Mouse (Mus musculus): Measurements from ENCODE around the gene Lamtor2. TPM values are rescaled to one million over a fixed set of nuclear protein-coding genes. Genes with fewer than 3 reads are reported as not detected.

The Lamtor2 gene
- total RNA-seq, 2 experiments from 2014 or later, result 103 to 106 TPM

DNA sequence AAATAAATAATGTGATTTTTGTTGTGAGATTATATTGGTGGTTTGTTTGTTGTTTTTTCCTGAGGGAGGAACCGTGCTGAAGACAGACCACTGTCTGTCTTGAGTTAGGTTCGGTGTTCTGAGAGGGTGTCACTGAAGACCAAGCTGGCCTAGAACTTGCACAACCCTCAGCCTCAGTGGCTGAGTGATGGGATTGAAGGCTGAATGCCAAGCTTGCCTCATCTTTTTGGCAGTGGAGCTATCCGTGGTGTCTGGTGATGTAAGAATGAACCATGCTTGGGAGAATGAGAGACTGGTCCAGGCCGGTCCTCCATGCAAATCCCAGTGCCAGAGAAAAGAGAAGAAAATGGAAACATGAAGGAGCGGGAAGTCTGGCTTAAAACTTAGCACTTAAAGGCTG, 16.8 kb upstream of the Lamtor2 start:
- intact Hi-C loops (cut with DNase I), result no loop called here
- no peak for DNase-seq (ENCODE audit: low spot score in 2 of 2)

DNA sequence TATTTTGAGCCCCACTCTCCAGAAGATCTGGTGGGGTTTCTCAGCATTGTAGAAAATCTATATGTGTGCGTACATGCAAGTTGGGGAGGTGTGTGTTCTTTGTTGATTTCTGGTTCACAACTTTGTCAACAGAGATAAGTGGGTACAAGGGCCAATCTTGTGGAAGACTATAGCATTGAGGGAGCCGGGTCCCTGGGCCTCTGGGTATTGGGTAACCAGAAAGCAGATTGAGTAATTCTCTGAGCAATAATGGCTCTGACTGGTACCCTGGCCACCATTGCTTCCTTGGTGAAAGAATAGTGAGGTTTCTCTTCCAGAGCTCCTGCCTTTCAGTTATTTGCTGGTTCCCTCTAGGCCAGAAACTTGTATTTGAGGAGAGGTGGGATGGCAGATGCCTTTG, 16.2 kb upstream of the Lamtor2 start:
- no peak for DNase-seq (ENCODE audit: low spot score in 2 of 2)
- intact Hi-C loops (cut with DNase I), result no loop called here

DNA sequence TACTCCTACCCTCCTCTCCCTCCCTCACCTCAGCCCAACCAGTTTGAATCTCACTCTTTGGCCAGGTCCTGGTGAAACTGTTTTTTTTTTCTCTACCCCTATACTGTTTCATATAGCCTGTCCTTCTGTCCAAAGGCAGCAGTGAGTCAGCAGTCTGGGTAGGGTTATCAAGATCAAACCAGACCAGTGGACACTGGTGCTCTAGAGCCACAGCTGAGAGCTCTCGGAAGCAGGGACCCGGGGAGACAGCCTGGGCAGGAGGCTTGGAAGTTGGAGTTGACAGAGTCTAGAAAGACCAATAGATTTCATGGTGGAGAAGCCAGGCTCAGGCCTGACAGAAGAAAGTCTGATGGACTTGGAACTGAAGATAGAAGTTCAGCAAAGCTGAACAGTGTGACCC, 15.7 kb upstream of the Lamtor2 start:
- intact Hi-C loops (cut with DNase I), result no loop called here
- no peak for DNase-seq (ENCODE audit: low spot score in 2 of 2)

GRCm38 (mm10) chr3:88567892-88568291, 15.0 kb upstream of the Lamtor2 start:
- no peak for DNase-seq (ENCODE audit: low spot score in 2 of 2)
- intact Hi-C loops (cut with DNase I), result no loop called here

- intact Hi-C loops (cut with DNase I), result no loop called here
- no peak for DNase-seq (ENCODE audit: low spot score in 2 of 2)
Observed at GRCm38 (mm10) chr3:88566536-88567061, 13.7 kb upstream of the Lamtor2 start.

DNA sequence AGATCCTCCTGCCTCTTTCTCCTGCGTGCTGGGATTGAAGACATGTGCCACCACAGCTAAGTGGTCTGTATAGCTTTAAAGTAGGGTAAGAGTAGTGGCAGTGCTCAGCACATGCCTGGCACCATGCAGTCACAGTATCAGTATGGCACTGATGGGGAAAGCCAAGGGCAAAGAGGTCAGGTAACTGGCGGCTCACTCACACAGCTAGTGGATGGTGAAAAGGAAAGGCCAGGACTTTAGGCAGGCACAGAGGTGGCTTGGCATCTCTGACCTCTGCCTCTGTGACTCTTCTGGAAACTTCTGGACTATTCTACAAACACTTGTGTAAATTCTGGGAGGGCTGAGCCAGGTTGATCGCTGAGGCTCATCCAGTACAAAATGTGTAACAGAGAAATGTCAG, 13.2 kb upstream of the Lamtor2 start:
- DNase-seq (ENCODE audit: low spot score in 2 of 2), result no peak
- intact Hi-C loops (cut with DNase I), result no loop called here

DNA sequence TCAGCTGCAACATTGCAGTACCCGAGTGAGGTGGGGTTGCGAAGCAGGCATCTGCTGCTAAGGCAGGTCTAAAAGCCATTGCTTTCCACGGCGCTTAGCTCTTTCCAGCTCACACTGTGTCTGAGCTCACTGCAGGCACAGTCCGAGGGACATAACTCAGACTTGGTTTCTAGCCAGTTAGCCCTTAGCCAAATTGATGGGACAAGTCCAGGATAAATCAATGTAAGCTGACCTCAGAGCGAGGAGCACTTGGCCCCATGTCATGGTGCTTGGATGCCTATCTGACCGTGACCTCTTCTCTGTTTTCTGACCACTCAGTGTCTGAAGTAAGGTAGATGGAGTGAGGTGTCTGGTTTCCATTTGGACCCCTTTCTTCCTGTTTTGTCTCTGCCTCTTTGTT, 11.1 kb upstream of the Lamtor2 start:
- intact Hi-C loops (cut with DNase I), result no loop called here
- DNase-seq (ENCODE audit: low spot score in 2 of 2), result no peak

GRCm38 (mm10) chr3:88563442-88563841, 10.6 kb upstream of the Lamtor2 start:
- no peak for DNase-seq (ENCODE audit: low spot score in 2 of 2)
- intact Hi-C loops (cut with DNase I), result no loop called here

- no peak for DNase-seq (ENCODE audit: low spot score in 2 of 2)
- intact Hi-C loops (cut with DNase I), result no loop called here
Observed at GRCm38 (mm10) chr3:88561989-88562388, 9.1 kb upstream of the Lamtor2 start.

DNA sequence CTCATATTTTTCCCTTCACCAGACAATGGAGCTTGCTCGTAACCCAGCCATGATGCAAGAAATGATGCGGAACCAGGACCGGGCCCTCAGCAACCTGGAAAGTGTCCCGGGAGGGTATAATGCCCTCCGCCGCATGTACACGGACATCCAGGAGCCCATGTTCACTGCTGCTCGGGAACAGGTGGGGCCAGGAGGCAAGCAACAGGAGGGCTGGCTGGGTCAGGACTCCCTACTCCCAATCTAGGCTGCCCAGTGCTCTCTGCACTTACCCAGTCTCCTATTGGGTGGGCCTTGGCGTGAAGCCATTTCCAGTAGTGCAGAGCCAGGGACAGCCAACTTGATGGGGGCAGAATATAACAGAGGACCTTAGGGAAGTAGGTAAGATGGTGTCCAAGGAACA, 6.7 kb upstream of the Lamtor2 start:
- intact Hi-C loops (cut with DNase I), result no loop called here
- no peak for DNase-seq (ENCODE audit: low spot score in 2 of 2)

DNA sequence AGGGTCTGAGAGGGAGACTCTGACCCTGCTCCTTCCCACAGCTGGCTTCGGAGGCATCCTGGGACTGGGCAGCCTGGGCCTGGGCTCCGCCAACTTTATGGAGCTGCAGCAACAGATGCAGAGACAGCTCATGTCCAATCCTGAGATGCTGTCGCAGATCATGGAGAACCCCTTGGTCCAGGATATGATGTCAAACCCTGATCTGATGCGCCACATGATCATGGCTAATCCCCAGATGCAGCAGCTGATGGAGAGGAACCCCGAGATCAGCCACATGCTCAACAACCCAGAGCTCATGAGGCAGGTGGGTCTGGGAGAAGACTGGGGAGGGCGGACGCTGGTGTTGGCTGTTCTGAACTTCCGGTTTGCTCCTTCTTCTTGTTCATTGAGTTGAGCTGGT, 3.7 kb upstream of the Lamtor2 start:
- intact Hi-C loops (cut with DNase I), result no loop called here

DNA sequence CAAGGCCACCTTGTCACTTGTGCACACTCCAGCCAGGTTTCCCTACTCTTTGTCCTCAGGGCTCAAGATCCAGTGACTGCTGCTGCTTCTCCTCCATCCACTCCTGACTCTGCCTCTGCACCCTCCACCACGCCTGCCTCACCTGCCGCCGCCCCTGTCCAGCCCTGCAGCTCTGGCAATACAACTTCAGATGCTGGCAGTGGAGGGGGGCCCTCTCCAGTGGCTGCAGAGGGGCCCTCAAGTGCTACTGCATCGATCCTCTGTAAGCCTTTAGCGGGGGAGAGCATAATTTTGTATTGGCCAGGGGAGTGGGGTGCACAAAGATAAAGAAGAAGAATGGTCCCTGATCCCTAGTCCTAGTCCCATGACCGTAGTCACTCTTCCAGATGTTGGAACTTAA, 2.9 kb upstream of the Lamtor2 start:
- DNase-seq (ENCODE audit: low spot score in 2 of 2), result no peak
- intact Hi-C loops (cut with DNase I), result no loop called here

More for the DNA sequence above, 3.7 kb upstream of the Lamtor2 start:
- DNase-seq (ENCODE audit: low spot score in 2 of 2), result no peak

GRCm38 (mm10) chr3:88555069-88555605, 2.3 kb upstream of the Lamtor2 start:
- intact Hi-C loops (cut with DNase I), result no loop called here
- DNase-seq (ENCODE audit: low spot score in 2 of 2), result no peak

DNA sequence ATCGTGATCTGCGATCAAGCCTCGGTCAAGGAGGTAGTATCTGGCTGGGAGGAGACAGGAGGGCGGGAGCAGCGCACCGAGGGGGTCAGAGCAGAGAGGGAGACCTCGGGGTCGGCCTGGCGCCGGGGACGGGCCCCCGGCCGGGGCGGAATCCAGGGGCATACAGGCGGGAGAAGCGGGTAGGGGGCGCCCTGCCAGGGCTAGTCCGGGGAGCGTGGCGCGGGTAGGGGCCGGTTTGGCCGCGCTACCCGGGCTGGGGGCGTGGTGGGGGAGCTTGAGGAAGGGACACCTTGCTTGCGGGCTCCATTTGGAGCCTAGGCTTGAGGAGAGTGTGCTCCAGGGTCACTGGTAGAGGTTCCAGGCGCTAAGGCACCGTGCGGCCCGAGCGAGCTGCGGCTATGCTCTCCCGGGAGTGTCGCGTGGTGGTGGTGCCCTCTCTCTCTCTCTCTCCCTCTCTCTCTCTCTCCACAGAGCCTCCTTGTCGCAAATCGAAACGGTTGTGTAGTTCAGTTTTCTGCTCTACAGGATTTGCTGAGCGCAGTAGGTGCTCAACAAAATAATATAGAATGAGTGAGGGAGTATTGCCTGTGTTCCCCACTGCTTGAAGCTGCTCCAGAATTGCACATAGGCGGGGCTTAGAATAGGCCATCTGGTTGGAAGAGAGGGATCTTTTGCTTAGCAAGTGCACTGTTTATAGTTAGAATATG, 1.2 kb upstream of the Lamtor2 start:
- intact Hi-C loops (cut with DNase I), result no loop called here
- peak in 1 of 2 experiments; percentile 47 for DNase-seq (ENCODE audit: low spot score in 2 of 2)

DNA sequence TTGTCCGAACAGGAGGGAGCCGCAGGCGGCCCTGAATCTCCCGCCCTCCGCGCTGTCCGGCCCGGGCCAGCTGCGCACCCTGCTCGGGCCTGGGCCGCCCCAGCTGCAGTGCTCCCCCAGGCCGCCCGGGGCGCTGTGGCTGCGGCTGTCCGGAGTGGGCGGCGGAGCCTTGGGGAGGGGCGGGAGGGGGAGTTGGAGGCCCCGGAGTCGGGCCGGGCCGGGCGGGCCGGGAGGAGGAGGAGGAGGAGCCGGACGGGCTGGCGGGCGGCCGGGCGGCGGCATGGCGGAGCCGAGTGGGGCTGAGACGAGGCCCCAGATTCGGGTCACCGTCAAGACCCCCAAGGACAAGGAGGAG, 628 bp upstream of the Lamtor2 start, which contains the start of gene Ubqln4:
Gene Ubqln4, plus strand, starts transcription at position 234 of the 355 bp plus-strand sequence.
- intact Hi-C loops (cut with DNase I), result no loop called here

GRCm38 (mm10) chr3:88552082-88552645, 710 bp downstream of the Lamtor2 start:
- intact Hi-C loops (cut with DNase I), result loop anchor here (1.0 kb wide), 1 partner anchor 21 kb away; no protein-coding TSS in a partner anchor
- DNase-seq (ENCODE audit: low spot score in 2 of 2), result no peak

More for the DNA sequence above, 628 bp upstream of the Lamtor2 start, which contains the start of gene Ubqln4:
- DNase-seq (ENCODE audit: low spot score in 2 of 2), result peak; percentile 88 to 91

DNA sequence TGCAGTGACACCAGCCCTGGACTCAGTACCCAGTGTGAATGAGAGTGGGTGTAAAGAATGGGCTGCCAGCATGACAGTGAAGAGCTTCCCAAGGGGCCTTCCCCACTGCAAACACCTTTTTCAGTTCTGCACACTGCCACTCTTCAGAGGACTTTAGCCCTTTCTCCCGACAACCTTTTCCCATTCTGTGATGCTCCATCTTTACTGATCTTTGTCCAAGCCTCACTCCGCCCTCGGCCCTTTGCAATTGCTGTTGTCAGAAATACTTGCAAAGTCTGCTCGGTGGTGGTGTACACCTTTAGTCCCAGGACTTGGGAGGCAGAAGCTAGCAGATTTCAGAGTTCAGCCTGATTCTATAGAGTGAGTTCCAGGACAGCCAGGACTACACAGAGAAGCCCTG, 1.3 kb downstream of the Lamtor2 start:
- intact Hi-C loops (cut with DNase I), result no loop called here
- DNase-seq (ENCODE audit: low spot score in 2 of 2), result no peak

- intact Hi-C loops (cut with DNase I), result no loop called here
- DNase-seq (ENCODE audit: low spot score in 2 of 2), result no peak
Observed at GRCm38 (mm10) chr3:88548180-88548917, 4.5 kb downstream of the Lamtor2 start, which contains the start of gene Rab25. Rab25 (minus strand) TSS chr3:88548300.

DNA sequence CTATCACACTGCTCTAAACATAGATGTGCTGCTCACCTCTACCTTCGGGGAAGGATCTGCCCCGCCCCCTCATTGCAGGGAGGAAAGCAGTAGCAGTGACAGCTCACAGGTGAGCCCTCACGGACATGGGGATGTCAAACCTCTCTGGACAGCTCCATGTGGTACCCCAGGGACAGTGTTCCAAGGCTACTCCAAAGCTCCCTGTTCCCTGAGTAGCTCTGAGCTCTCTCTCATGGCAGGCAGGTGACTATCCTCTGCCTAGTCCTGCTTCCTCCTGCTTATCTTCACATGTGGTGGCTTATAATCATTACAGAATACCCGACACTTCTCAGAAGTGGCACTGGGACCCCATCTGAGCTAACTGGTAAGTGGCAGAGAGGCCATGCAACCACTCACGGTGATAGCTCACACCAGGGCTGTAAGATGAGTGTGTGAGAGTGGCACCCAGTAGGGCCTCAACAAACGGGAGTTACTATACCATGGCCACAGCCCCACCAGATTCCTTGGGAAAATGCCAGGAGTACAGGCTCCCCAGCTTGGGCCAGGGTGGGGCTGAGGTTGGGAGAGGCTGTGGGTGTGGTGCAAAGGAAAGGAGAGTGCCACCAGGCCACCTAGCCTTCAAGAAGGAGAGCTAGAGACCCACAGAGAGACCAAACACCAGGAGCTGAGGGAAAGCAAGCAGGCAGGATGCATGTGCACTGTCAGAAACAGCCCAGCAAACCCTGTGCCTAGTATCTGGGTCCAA, 6.0 kb downstream of the Lamtor2 start:
- intact Hi-C loops (cut with DNase I), result no loop called here
- no peak for DNase-seq (ENCODE audit: low spot score in 2 of 2)

All from left cerebral cortex, postnatal 36 days (tissue).